ENCODE assay signal across 9 mouse cellular contexts in the genomic region with DNA sequence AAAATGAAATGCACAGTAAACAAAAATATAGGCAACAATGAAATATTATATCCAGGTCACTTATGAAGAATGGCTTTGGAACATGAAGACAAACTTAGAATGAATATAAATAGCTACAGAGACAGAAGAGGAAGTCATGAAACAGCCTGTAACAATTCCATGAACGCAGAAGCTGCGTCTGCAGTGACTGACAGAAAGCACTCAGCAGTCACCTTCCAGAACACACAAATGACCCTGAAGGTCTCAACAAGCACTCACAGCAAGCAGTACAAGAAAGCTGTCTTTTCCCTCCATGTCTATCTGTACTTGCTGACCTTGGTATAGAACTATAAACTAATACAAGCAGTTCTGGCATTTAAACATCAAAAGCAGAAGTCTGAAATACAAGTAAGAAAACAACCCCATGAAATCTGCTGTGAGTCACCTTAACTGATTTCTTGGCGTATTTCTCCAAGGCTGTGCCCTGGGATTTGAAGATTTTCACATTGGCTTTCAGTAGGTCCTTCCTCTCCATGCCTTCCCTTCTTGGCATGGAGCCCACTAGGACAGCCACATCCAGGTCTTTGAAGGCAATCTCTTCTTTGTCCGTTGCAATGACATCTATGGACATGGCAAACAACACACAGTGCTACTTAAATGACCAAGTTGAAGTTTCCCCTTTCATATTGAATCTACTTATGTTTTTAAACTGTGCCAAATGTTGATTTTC. TPM values are rescaled to one million over a fixed set of nuclear protein-coding genes. Genes with fewer than 3 reads are reported as not detected.
DNase-seq lines count a peak whose midpoint lies in the region; ATAC-seq lines count a peak whose summit lies in the region.
"Had no signal": no experiment of that assay in that cellular context is flagged by ENCODE, and none has a peak within 500 bp of the region (broad histone marks: within the 10 kb centered on the region; RNA-seq: fewer than 3 reads in every experiment).

No protein-coding gene starts in this region.

- intact Hi-C loops in left cerebral cortex, postnatal 36 days (cut with DNase I) = loop anchor here (10.0 kb wide), 1 partner anchor 189 kb away; the partner anchor contains the start of gene Ugp2

- no peak for ATAC-seq in inflammation-experienced regulatory T-cells, adult 6 months

- peak; percentile 15 for DNase-seq in gastrocnemius, adult 18-20 months (ENCODE audit: low spot score)
- DNase-seq in gastrocnemius, postnatal 4 days (ENCODE audit: low spot score in 2 of 2) = no peak
- peak; percentile 27 for DNase-seq in adrenal gland, postnatal 25 days
- DNase-seq in heart, adult 9 months (ENCODE audit: low spot score in 2 of 2) = peak; percentile 34 to 47
- DNase-seq in kidney, postnatal 36 days = peak; percentile 29 to 60
- DNase-seq in urinary bladder, postnatal 4 days (ENCODE audit: low spot score in 2 of 2) = no peak
- no peak for DNase-seq in left cerebral cortex, postnatal 36 days (ENCODE audit: low spot score in 2 of 2)
- DNase-seq: retina, postnatal 1 day had no signal

RNA-seq across cellular contexts. Expression of gene Wdpcp, which starts 8.3 kb away (rescaled TPM):
- 1 to 10 TPM; 2.4 TPM for total RNA-seq in gastrocnemius, adult 18-20 months (2021)
- total RNA-seq in gastrocnemius, postnatal 4 days (2021) = 1 to 10 TPM; 5.4 to 7.5 TPM
- total RNA-seq in adrenal gland, postnatal 25 days (2021) = 10.3 and 12.5 TPM in 2 replicates
- polyA plus RNA-seq in inflammation-experienced regulatory T-cells, adult 6 months (2017; shearing (Covaris generic)) = 1 to 10 TPM in 1 of 3 experiments, under 1 TPM in 2; 0.20 to 2.2 (median 0.25) TPM
- 10 to 100 TPM; 11.1 to 13.8 TPM for total RNA-seq in left cerebral cortex, postnatal 36 days (2021)

RNA-seq across cellular contexts. Expression of gene Mdh1, which starts 8.4 kb away (rescaled TPM):
- total RNA-seq in gastrocnemius, adult 18-20 months (2021) = 100 to 1,000 TPM; 715 to 809 TPM
- total RNA-seq in gastrocnemius, postnatal 4 days (2021) = 100 to 1,000 TPM; 397 to 426 TPM
- 556 and 600 TPM in 2 replicates for total RNA-seq in adrenal gland, postnatal 25 days (2021)
- 100 to 1,000 TPM; 421 to 446 (median 430) TPM for polyA plus RNA-seq in inflammation-experienced regulatory T-cells, adult 6 months (2017; shearing (Covaris generic))
- total RNA-seq in left cerebral cortex, postnatal 36 days (2021) = 100 to 1,000 TPM; 816 to 889 TPM

Comparison
In these comparisons a context has a peak if more than half of its experiments do, and no peak if none do; other contexts are left out.
1. DNase-seq: peak in gastrocnemius, adult 18-20 months (single experiment), adrenal gland, postnatal 25 days (single experiment), heart, adult 9 months (2 of 2) and kidney, postnatal 36 days (2 of 2); none in gastrocnemius, postnatal 4 days (0 of 2), urinary bladder, postnatal 4 days (0 of 2) and left cerebral cortex, postnatal 36 days (0 of 2).